ENCODE assay signal across 7 mouse cellular contexts in the genomic region with DNA sequence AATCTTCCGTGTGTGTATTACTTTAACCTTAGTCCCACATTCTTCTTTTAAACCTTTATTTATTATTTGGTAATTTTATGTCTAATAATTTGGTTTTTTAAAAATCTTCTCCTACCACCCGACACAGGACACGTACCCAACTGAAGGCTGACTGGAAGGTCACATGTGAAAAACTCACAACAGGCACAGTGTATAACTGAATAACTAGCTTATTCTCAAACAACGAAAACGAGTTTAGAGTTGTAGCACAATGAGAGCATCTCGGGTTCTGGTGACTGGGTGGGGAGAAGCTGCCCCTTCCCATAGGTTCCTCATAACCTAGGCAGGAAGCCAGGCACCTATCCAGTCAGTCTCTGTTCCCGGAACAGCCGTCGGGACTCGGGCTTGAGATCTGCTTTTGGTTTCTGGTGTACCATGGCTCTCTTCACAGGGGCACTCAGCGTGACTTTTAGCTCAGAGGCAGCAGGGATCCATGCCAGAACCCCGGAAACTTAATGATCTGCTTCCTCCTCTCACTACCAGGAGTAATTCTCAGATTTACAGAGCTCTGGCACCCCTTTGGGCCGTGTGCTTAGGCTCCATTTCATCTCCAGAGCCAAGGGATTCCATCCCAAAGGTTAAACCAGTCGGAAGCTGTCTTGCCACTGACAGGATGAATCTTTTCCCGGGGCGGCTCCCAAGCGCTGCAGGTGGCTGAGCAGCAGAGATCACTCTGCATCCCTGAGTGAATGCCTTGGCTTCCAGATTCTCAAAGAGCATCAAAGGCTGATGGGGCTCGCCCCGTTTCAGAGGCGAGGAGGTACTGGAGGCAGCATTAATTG.
A peak's percentile ranks its signal among the peaks of the same experiment; 100 is the strongest.
DNase-seq lines count a peak whose midpoint lies in the region; ATAC-seq and TF ChIP-seq lines count a peak whose summit lies in the region.

No protein-coding gene starts in this region.

- H3K4me3 ChIP-seq in hindbrain, postnatal 0 days (ENCODE audit: low read length): peak overlapping the region; percentile 40
- H3K4me3 ChIP-seq in limb, embryonic 12.5 days (replicated peaks): peak overlapping the region; percentile 32
- peak overlapping the region; percentile 31 for H3K4me3 ChIP-seq in midbrain, embryonic 15.5 days

- peak; percentile 64 for DNase-seq in ZHBTc4 (ENCODE audit: low read depth, low spot score)
- peak; percentile 8 for DNase-seq in cerebellum, adult 9-11 months
- DNase-seq in gastrocnemius, adult 8-10 months (ENCODE audit: low spot score in 2 of 2): peak; percentile 15 to 20
- DNase-seq in hindbrain, postnatal 0 days (ENCODE audit: low spot score): peak; percentile 53
- peak; percentile 1 to 2 for DNase-seq in urinary bladder, postnatal 36 days (ENCODE audit: low spot score in 2 of 2)

- 10% methylated on average over 20 of the region's 20 CpGs for WGBS in hindbrain, postnatal 0 days
- WGBS in limb, embryonic 12.5 days: 19% methylated on average over 20 of the region's 20 CpGs
- WGBS in midbrain, embryonic 15.5 days: 13% methylated on average over 20 of the region's 20 CpGs

- H3K9ac ChIP-seq in hindbrain, postnatal 0 days (replicated peaks; ENCODE audit: low read length): peak overlapping the region; percentile 39
- H3K9ac ChIP-seq in limb, embryonic 12.5 days (replicated peaks): no peak overlapping the region
- H3K9ac ChIP-seq in midbrain, embryonic 15.5 days: peak overlapping the region; percentile 18; the same call in 1 of the 2 replicates

- peak overlapping the region; percentile 52 for H3K27ac ChIP-seq in hindbrain, postnatal 0 days
- H3K27ac ChIP-seq in limb, embryonic 12.5 days: no peak overlapping the region
- H3K27ac ChIP-seq in midbrain, embryonic 15.5 days: no peak overlapping the region

- H3K9me3 ChIP-seq in hindbrain, postnatal 0 days (ENCODE audit: low read length): no peaks in the 10 kb centered on the region
- H3K9me3 ChIP-seq in limb, embryonic 12.5 days: no peaks in the 10 kb centered on the region
- no peaks in the 10 kb centered on the region for H3K9me3 ChIP-seq in midbrain, embryonic 15.5 days

- ATAC-seq in hindbrain, postnatal 0 days: peak; percentile 41
- ATAC-seq in limb, embryonic 12.5 days (ENCODE audit: insufficient number of reproducible peaks, insufficient read depth, low FRiP score, low TSS enrichment, low read depth): peak; percentile 45; the same call in 1 of the 2 replicates
- ATAC-seq in midbrain, embryonic 15.5 days (replicated peaks): peak; percentile 53

- H3K4me2 ChIP-seq in hindbrain, postnatal 0 days (ENCODE audit: low read depth, low read length): peak overlapping the region; percentile 79
- H3K4me2 ChIP-seq in limb, embryonic 12.5 days: peak overlapping the region; percentile 64
- peak overlapping the region; percentile 55 for H3K4me2 ChIP-seq in midbrain, embryonic 15.5 days

- H3K27me3 ChIP-seq in hindbrain, postnatal 0 days (ENCODE audit: insufficient read depth, low read length): no peaks in the 10 kb centered on the region
- H3K27me3 ChIP-seq in limb, embryonic 12.5 days: peaks cover 10% of the 10 kb centered on the region; the same call in 1 of the 2 replicates
- H3K27me3 ChIP-seq in midbrain, embryonic 15.5 days (replicated peaks): no peaks in the 10 kb centered on the region

- peaks cover 12% of the 10 kb centered on the region for H3K4me1 ChIP-seq in hindbrain, postnatal 0 days (ENCODE audit: insufficient read depth, low read length)
- H3K4me1 ChIP-seq in limb, embryonic 12.5 days (replicated peaks): peaks cover 16% of the 10 kb centered on the region
- peaks cover 31% of the 10 kb centered on the region for H3K4me1 ChIP-seq in midbrain, embryonic 15.5 days

- no peaks in the 10 kb centered on the region for H3K36me3 ChIP-seq in hindbrain, postnatal 0 days (ENCODE audit: insufficient read depth, low read length)
- H3K36me3 ChIP-seq in limb, embryonic 12.5 days: no peaks in the 10 kb centered on the region
- H3K36me3 ChIP-seq in midbrain, embryonic 15.5 days (replicated peaks): no peaks in the 10 kb centered on the region

- TF ChIP-seq CTCF in hindbrain, postnatal 0 days (IDR thresholded peaks at IDR 0.05; ENCODE audit: low read depth): no peak

Comparison
In these comparisons a context has a peak if more than half of its experiments do, and no peak if none do; other contexts are left out.
1. DNase-seq: peak in every context shown above with its lines; median percentile 64 in ZHBTc4; 53 in hindbrain, postnatal 0 days; 18 in gastrocnemius, adult 8-10 months; 8 in cerebellum, adult 9-11 months; 2 in urinary bladder, postnatal 36 days.